Mouse (Mus musculus): Measurements from ENCODE around the gene Grm3. TPM values are rescaled to one million over a fixed set of nuclear protein-coding genes. Genes with fewer than 3 reads are reported as not detected.

Grm3 gene
- polyA plus RNA-seq, 1 experiment from 2014 or later, result 4.2 TPM

GRCm38 (mm10) chr5:9661870-9662589, 62.9 kb downstream of the Grm3 start:
- H3K9me3 ChIP-seq (ENCODE audit: control insufficient read depth, low read length), result no peaks in the 10 kb centered on the region
- 59% methylated on average over 9 of the region's 9 CpGs for WGBS
- H3K36me3 ChIP-seq (ENCODE audit: control insufficient read depth, insufficient read depth, low read length), result no peaks in the 10 kb centered on the region
- H3K27ac ChIP-seq (ENCODE audit: low read depth, low read length), result no peak overlapping the region
- no peak overlapping the region for H3K9ac ChIP-seq (ENCODE audit: low read length)
- H3K27me3 ChIP-seq (ENCODE audit: control insufficient read depth, insufficient read depth, low read length), result no peaks in the 10 kb centered on the region
- no peak for DNase-seq (ENCODE audit: low spot score, missing footprints)
- no peak overlapping the region for H3K4me3 ChIP-seq (ENCODE audit: low read depth, low read length)
- ATAC-seq (ENCODE audit: low FRiP score), result no peak
- H3K4me2 ChIP-seq, result no peak overlapping the region
- H3K4me1 ChIP-seq (ENCODE audit: control insufficient read depth, insufficient read depth, low read length), result no peaks in the 10 kb centered on the region

- no peak overlapping the region for H3K27ac ChIP-seq (ENCODE audit: low read depth, low read length)
- DNase-seq (ENCODE audit: low spot score, missing footprints) (no peak), ATAC-seq (ENCODE audit: low FRiP score) (no peak)
- no peak overlapping the region for H3K4me2 ChIP-seq
- H3K27me3 ChIP-seq (ENCODE audit: control insufficient read depth, insufficient read depth, low read length), result no peaks in the 10 kb centered on the region
- H3K4me3 ChIP-seq (ENCODE audit: low read depth, low read length), result no peak overlapping the region
- H3K9ac ChIP-seq (ENCODE audit: low read length), result no peak overlapping the region
- no peaks in the 10 kb centered on the region for H3K4me1 ChIP-seq (ENCODE audit: control insufficient read depth, insufficient read depth, low read length)
- WGBS, result 96% methylated on average over 2 of the region's 2 CpGs
- H3K9me3 ChIP-seq (ENCODE audit: control insufficient read depth, low read length), result no peaks in the 10 kb centered on the region
- H3K36me3 ChIP-seq (ENCODE audit: control insufficient read depth, insufficient read depth, low read length), result no peaks in the 10 kb centered on the region
Observed at GRCm38 (mm10) chr5:9638612-9639011, 86.4 kb downstream of the Grm3 start.

- H3K27ac ChIP-seq (ENCODE audit: low read depth, low read length), result no peak overlapping the region
- H3K9me3 ChIP-seq (ENCODE audit: control insufficient read depth, low read length), result no peaks in the 10 kb centered on the region
- peaks cover 7% of the 10 kb centered on the region for H3K4me1 ChIP-seq (ENCODE audit: control insufficient read depth, insufficient read depth, low read length)
- H3K27me3 ChIP-seq (ENCODE audit: control insufficient read depth, insufficient read depth, low read length), result no peaks in the 10 kb centered on the region
- 88% methylated on average over 2 of the region's 2 CpGs for WGBS
- no peak overlapping the region for H3K9ac ChIP-seq (ENCODE audit: low read length)
- ATAC-seq (ENCODE audit: low FRiP score) (no peak), DNase-seq (ENCODE audit: low spot score, missing footprints) (no peak)
- H3K4me3 ChIP-seq (ENCODE audit: low read depth, low read length), result no peak overlapping the region
- H3K4me2 ChIP-seq, result no peak overlapping the region
- no peaks in the 10 kb centered on the region for H3K36me3 ChIP-seq (ENCODE audit: control insufficient read depth, insufficient read depth, low read length)
Observed at GRCm38 (mm10) chr5:9627220-9627619, 97.8 kb downstream of the Grm3 start.

- ATAC-seq (ENCODE audit: low FRiP score), result no peak
- Histone ChIP-seq H3K27me3 (ENCODE audit: control insufficient read depth, insufficient read depth, low read length) (no peaks in the 10 kb centered on the region), H3K4me1 (ENCODE audit: control insufficient read depth, insufficient read depth, low read length) (peaks cover 7% of the 10 kb centered on the region), H3K36me3 (ENCODE audit: control insufficient read depth, insufficient read depth, low read length) (no peaks in the 10 kb centered on the region), H3K4me3 (ENCODE audit: low read depth, low read length) (no peak overlapping the region), H3K9ac (ENCODE audit: low read length) (no peak overlapping the region), H3K9me3 (ENCODE audit: control insufficient read depth, low read length) (no peaks in the 10 kb centered on the region), H3K27ac (ENCODE audit: low read depth, low read length) (no peak overlapping the region), H3K4me2 (no peak overlapping the region)
- 76% methylated on average over 4 of the region's 4 CpGs for WGBS
- peak; percentile 14 for DNase-seq (ENCODE audit: low spot score, missing footprints)
Observed at GRCm38 (mm10) chr5:9624396-9624795, 100.6 kb downstream of the Grm3 start.

GRCm38 (mm10) chr5:9623095-9623459, 101.9 kb downstream of the Grm3 start:
- peak; percentile 74 for ATAC-seq (ENCODE audit: low FRiP score)
- DNase-seq (ENCODE audit: low spot score, missing footprints), result no peak
- 4% methylated on average over 4 of the region's 4 CpGs for WGBS
- no peak overlapping the region for H3K4me2 ChIP-seq
- H3K36me3 ChIP-seq (ENCODE audit: control insufficient read depth, insufficient read depth, low read length), result no peaks in the 10 kb centered on the region
- no peak overlapping the region for H3K27ac ChIP-seq (ENCODE audit: low read depth, low read length)
- 0 out of 2 replicates have a peak overlapping the region, but pooled peaks have one; percentile 5 for H3K9ac ChIP-seq (ENCODE audit: low read length)
- peaks cover 7% of the 10 kb centered on the region for H3K4me1 ChIP-seq (ENCODE audit: control insufficient read depth, insufficient read depth, low read length)
- no peak overlapping the region for H3K4me3 ChIP-seq (ENCODE audit: low read depth, low read length)
- H3K9me3 ChIP-seq (ENCODE audit: control insufficient read depth, low read length), result no peaks in the 10 kb centered on the region
- H3K27me3 ChIP-seq (ENCODE audit: control insufficient read depth, insufficient read depth, low read length), result no peaks in the 10 kb centered on the region

GRCm38 (mm10) chr5:9622264-9623094, 102.5 kb downstream of the Grm3 start:
- Histone ChIP-seq H3K27ac (ENCODE audit: low read depth, low read length) (no peak overlapping the region), H3K36me3 (ENCODE audit: control insufficient read depth, insufficient read depth, low read length) (no peaks in the 10 kb centered on the region), H3K4me1 (ENCODE audit: control insufficient read depth, insufficient read depth, low read length) (peaks cover 7% of the 10 kb centered on the region), H3K9me3 (ENCODE audit: control insufficient read depth, low read length) (no peaks in the 10 kb centered on the region), H3K4me3 (ENCODE audit: low read depth, low read length) (no peak overlapping the region), H3K9ac (ENCODE audit: low read length) (no peak overlapping the region), H3K27me3 (ENCODE audit: control insufficient read depth, insufficient read depth, low read length) (no peaks in the 10 kb centered on the region), H3K4me2 (no peak overlapping the region)
- WGBS, result 52% methylated on average over 4 of the region's 4 CpGs
- peak; percentile 53 for ATAC-seq (ENCODE audit: low FRiP score)
- peak; percentile 88 for DNase-seq (ENCODE audit: low spot score, missing footprints)

- H3K36me3 ChIP-seq (ENCODE audit: control insufficient read depth, insufficient read depth, low read length), result no peaks in the 10 kb centered on the region
- H3K27me3 ChIP-seq (ENCODE audit: control insufficient read depth, insufficient read depth, low read length), result no peaks in the 10 kb centered on the region
- no peak overlapping the region for H3K9ac ChIP-seq (ENCODE audit: low read length)
- peak; percentile 68 for DNase-seq (ENCODE audit: low spot score, missing footprints)
- H3K27ac ChIP-seq (ENCODE audit: low read depth, low read length), result no peak overlapping the region
- no peak overlapping the region for H3K4me2 ChIP-seq
- H3K4me1 ChIP-seq (ENCODE audit: control insufficient read depth, insufficient read depth, low read length), result peaks cover 7% of the 10 kb centered on the region
- no peak for ATAC-seq (ENCODE audit: low FRiP score)
- no peak overlapping the region for H3K4me3 ChIP-seq (ENCODE audit: low read depth, low read length)
- H3K9me3 ChIP-seq (ENCODE audit: control insufficient read depth, low read length), result no peaks in the 10 kb centered on the region
- WGBS, result 91% methylated on average over 3 of the region's 3 CpGs
Observed at GRCm38 (mm10) chr5:9621417-9622067, 103.4 kb downstream of the Grm3 start.

- 73% methylated on average over 2 of the region's 2 CpGs for WGBS
- DNase-seq (ENCODE audit: low spot score, missing footprints) (no peak), ATAC-seq (ENCODE audit: low FRiP score) (no peak)
- H3K9ac ChIP-seq (ENCODE audit: low read length), result no peak overlapping the region
- H3K4me3 ChIP-seq (ENCODE audit: low read depth, low read length), result no peak overlapping the region
- H3K4me2 ChIP-seq, result no peak overlapping the region
- H3K9me3 ChIP-seq (ENCODE audit: control insufficient read depth, low read length), result no peaks in the 10 kb centered on the region
- H3K27me3 ChIP-seq (ENCODE audit: control insufficient read depth, insufficient read depth, low read length), result no peaks in the 10 kb centered on the region
- H3K4me1 ChIP-seq (ENCODE audit: control insufficient read depth, insufficient read depth, low read length), result no peaks in the 10 kb centered on the region
- H3K36me3 ChIP-seq (ENCODE audit: control insufficient read depth, insufficient read depth, low read length), result no peaks in the 10 kb centered on the region
- no peak overlapping the region for H3K27ac ChIP-seq (ENCODE audit: low read depth, low read length)
Observed at GRCm38 (mm10) chr5:9579021-9579420, 145.9 kb downstream of the Grm3 start.

GRCm38 (mm10) chr5:9578571-9578970, 146.4 kb downstream of the Grm3 start:
- H3K9ac ChIP-seq (ENCODE audit: low read length), result no peak overlapping the region
- 67% methylated on average over 2 of the region's 2 CpGs for WGBS
- H3K27me3 ChIP-seq (ENCODE audit: control insufficient read depth, insufficient read depth, low read length), result no peaks in the 10 kb centered on the region
- H3K4me1 ChIP-seq (ENCODE audit: control insufficient read depth, insufficient read depth, low read length), result no peaks in the 10 kb centered on the region
- DNase-seq (ENCODE audit: low spot score, missing footprints) (no peak), ATAC-seq (ENCODE audit: low FRiP score) (no peak)
- H3K4me3 ChIP-seq (ENCODE audit: low read depth, low read length), result no peak overlapping the region
- H3K4me2 ChIP-seq, result no peak overlapping the region
- H3K27ac ChIP-seq (ENCODE audit: low read depth, low read length), result no peak overlapping the region
- no peaks in the 10 kb centered on the region for H3K9me3 ChIP-seq (ENCODE audit: control insufficient read depth, low read length)
- no peaks in the 10 kb centered on the region for H3K36me3 ChIP-seq (ENCODE audit: control insufficient read depth, insufficient read depth, low read length)
